Mouse (Mus musculus) forebrain, embryonic 14.5 days (tissue): ENCODE data around the gene Vps13d. TPM values are rescaled to one million over a fixed set of nuclear protein-coding genes. Genes with fewer than 3 reads are reported as not detected.
"Not testable (repeated sequence)": the region's sequence is repeated elsewhere in the genome, so short reads cannot be mapped to it uniquely, and the experiment has no call there.

Source experiments
- ATAC-seq: fragments of 200-750 bp; cut with Nextera tagmentation; 2 replicates; pipeline ENCODE4 v1.8.0; 2017; ENCODE audit warnings: mild to moderate bottlenecking, moderate library complexity
- DNase-seq: peaks from one replicate; pipeline ENCODE4 v3.0.0-alpha.2; 2015; ENCODE audit warnings: low spot score
- H3K27ac ChIP-seq: fragments of 300-500 bp; sonication (generic); 2 replicates; pipeline ENCODE4 v1.5.1; 2014; ENCODE audit warnings: low read depth, mild to moderate bottlenecking, control low read depth, low read length, moderate library complexity
- H3K27me3 ChIP-seq: fragments of 300-500 bp; sonication (generic); replicated peaks from 2 replicates; pipeline ENCODE4 v1.6.1; 2014; ENCODE audit warnings: low read length, control low read depth, mixed read lengths; ENCODE audit not compliant: control insufficient read depth, insufficient read depth
- H3K36me3 ChIP-seq: fragments of 300-500 bp; sonication (generic); 2 replicates; pipeline ENCODE4 v1.6.1; 2014; ENCODE audit warnings: low read length, control low read depth; ENCODE audit not compliant: control insufficient read depth, insufficient read depth
- H3K4me1 ChIP-seq: fragments of 300-500 bp; sonication (generic); 2 replicates; pipeline ENCODE4 v1.6.1; 2014; ENCODE audit warnings: antibody characterized with exemption, low read length, control low read depth; ENCODE audit not compliant: control insufficient read depth, insufficient read depth
- H3K4me2 ChIP-seq: fragments of 300-500 bp; sonication (generic); 2 replicates; pipeline ENCODE4 v1.6.1; 2014; ENCODE audit warnings: mild to moderate bottlenecking, control low read depth, low read length
- H3K4me3 ChIP-seq: fragments of 300-500 bp; sonication (generic); 2 replicates; pipeline ENCODE4 v1.5.1; 2014; ENCODE audit warnings: low read depth, low read length, control low read depth
- H3K9ac ChIP-seq: fragments of 300-500 bp; sonication (generic); 2 replicates; pipeline ENCODE4 v1.6.1; 2014; ENCODE audit warnings: mild to moderate bottlenecking, low read length, control low read depth, moderate library complexity
- H3K9me3 ChIP-seq: fragments of 300-500 bp; sonication (generic); replicated peaks from 2 replicates; pipeline ENCODE4 v1.6.1; 2016; ENCODE audit warnings: low read length, control low read depth, mixed read lengths; ENCODE audit not compliant: control insufficient read depth
- WGBS: fragments of 180-500 bp; shearing (Covaris S2); extraction: QIAGEN DNeasy Blood & Tissue Kit; methylation state at CpG from one replicate; pipeline ENCODE4 v1.1.7; 2014; 5-methylcytosine and 5-hydroxymethylcytosine counted together
- polyA plus RNA-seq: library from polyadenylated mRNA; unstranded; fragments of >200 nt; fragmentation: Nextera tagmentation; extraction: Ambion mirVana; gene quantifications from 2 replicates; pipeline ENCODE4 v1.2.1, GENCODE M21; 2014

The Vps13d gene
- polyA plus RNA-seq, 1 experiment from 2014 or later = 9.0 TPM

GRCm38 (mm10) chr4:145187619-145188018 is 7.2 kb downstream of the Vps13d start:
- 88% methylated on average over 2 of the region's 2 CpGs for WGBS

GRCm38 (mm10) chr4:145178918-145179549 is 15.8 kb downstream of the Vps13d start:
- H3K4me3 ChIP-seq = no peak overlapping the region
- WGBS = 96% methylated on average over 5 of the region's 5 CpGs
- H3K27me3 ChIP-seq = no peaks in the 10 kb centered on the region
- peaks cover 40% of the 10 kb centered on the region for H3K36me3 ChIP-seq
- ATAC-seq = no peak
- no peaks in the 10 kb centered on the region for H3K9me3 ChIP-seq
- no peak overlapping the region for H3K4me2 ChIP-seq
- no peak overlapping the region for H3K9ac ChIP-seq
- no peak for DNase-seq
- no peak overlapping the region for H3K27ac ChIP-seq
- H3K4me1 ChIP-seq = no peaks in the 10 kb centered on the region

More at GRCm38 (mm10) chr4:145187619-145188018, 7.2 kb downstream of the Vps13d start:
- no peak for DNase-seq
- ATAC-seq = no peak
- H3K36me3 ChIP-seq = peaks cover 37% of the 10 kb centered on the region; the same call in 1 of the 2 replicates
- no peak overlapping the region for H3K4me3 ChIP-seq
- no peaks in the 10 kb centered on the region for H3K9me3 ChIP-seq
- no peak overlapping the region for H3K9ac ChIP-seq
- no peaks in the 10 kb centered on the region for H3K27me3 ChIP-seq
- no peak overlapping the region for H3K4me2 ChIP-seq
- H3K4me1 ChIP-seq = no peaks in the 10 kb centered on the region
- H3K27ac ChIP-seq = no peak overlapping the region

GRCm38 (mm10) chr4:145165542-145165941 is 29.3 kb downstream of the Vps13d start:
- not testable (repeated sequence) for H3K27me3 ChIP-seq, H3K9me3 ChIP-seq, ATAC-seq, H3K4me3 ChIP-seq, H3K4me1 ChIP-seq, H3K27ac ChIP-seq, DNase-seq, H3K4me2 ChIP-seq, H3K9ac ChIP-seq
- WGBS = 87% methylated on average over 3 of the region's 3 CpGs
- H3K36me3 ChIP-seq = peaks cover 92% of the 10 kb centered on the region

- Histone ChIP-seq H3K9me3 (no peaks in the 10 kb centered on the region), H3K27me3 (no peaks in the 10 kb centered on the region), H3K4me2 (no peak overlapping the region), H3K4me1 (no peaks in the 10 kb centered on the region), H3K9ac (no peak overlapping the region), H3K27ac (no peak overlapping the region), H3K36me3 (peaks cover 91% of the 10 kb centered on the region), H3K4me3 (no peak overlapping the region)
- DNase-seq = no peak
- no peak for ATAC-seq
- 96% methylated on average over 4 of the region's 4 CpGs for WGBS
Measured at GRCm38 (mm10) chr4:145164111-145164510, 30.7 kb downstream of the Vps13d start.

- Histone ChIP-seq H3K27ac (no peak overlapping the region), H3K4me3 (no peak overlapping the region), H3K4me2 (no peak overlapping the region), H3K9ac (no peak overlapping the region), H3K27me3 (no peaks in the 10 kb centered on the region), H3K9me3 (no peaks in the 10 kb centered on the region), H3K4me1 (no peaks in the 10 kb centered on the region), H3K36me3 (peaks cover 90% of the 10 kb centered on the region)
- no peak for ATAC-seq
- 76% methylated on average over 1 of the region's 1 CpGs for WGBS
- DNase-seq = no peak
Measured at GRCm38 (mm10) chr4:145161243-145161642, 33.6 kb downstream of the Vps13d start.

GRCm38 (mm10) chr4:145155956-145156355 is 38.8 kb downstream of the Vps13d start:
- no peak overlapping the region for H3K4me3 ChIP-seq
- DNase-seq = peak; percentile 61
- no peak overlapping the region for H3K4me2 ChIP-seq
- no peaks in the 10 kb centered on the region for H3K4me1 ChIP-seq
- H3K27me3 ChIP-seq = no peaks in the 10 kb centered on the region
- peaks cover 80% of the 10 kb centered on the region for H3K36me3 ChIP-seq
- H3K9ac ChIP-seq = no peak overlapping the region
- 49% methylated on average over 8 of the region's 8 CpGs for WGBS
- no peak overlapping the region for H3K27ac ChIP-seq
- no peaks in the 10 kb centered on the region for H3K9me3 ChIP-seq
- peak; percentile 72; the same call in 1 of the 2 replicates for ATAC-seq

- H3K27me3 ChIP-seq = no peaks in the 10 kb centered on the region
- H3K36me3 ChIP-seq = peaks cover 64% of the 10 kb centered on the region
- no peak overlapping the region for H3K4me3 ChIP-seq
- DNase-seq = no peak
- no peak overlapping the region for H3K27ac ChIP-seq
- H3K9ac ChIP-seq = no peak overlapping the region
- no peak for ATAC-seq
- no peak overlapping the region for H3K4me2 ChIP-seq
- H3K4me1 ChIP-seq = 0 out of 2 replicates have a peak, but pooled peaks cover 3% of the 10 kb centered on the region
- WGBS = 76% methylated on average over 1 of the region's 1 CpGs
- no peaks in the 10 kb centered on the region for H3K9me3 ChIP-seq
Measured at GRCm38 (mm10) chr4:145151103-145151486, 43.7 kb downstream of the Vps13d start.

- no peak for ATAC-seq
- H3K9me3 ChIP-seq = no peaks in the 10 kb centered on the region
- peaks cover 62% of the 10 kb centered on the region for H3K36me3 ChIP-seq
- 45% methylated on average over 5 of the region's 5 CpGs for WGBS
- no peak for DNase-seq
- no peak overlapping the region for H3K9ac ChIP-seq
- H3K4me2 ChIP-seq = no peak overlapping the region
- no peak overlapping the region for H3K27ac ChIP-seq
- 0 out of 2 replicates have a peak, but pooled peaks cover 3% of the 10 kb centered on the region for H3K4me1 ChIP-seq
- no peaks in the 10 kb centered on the region for H3K27me3 ChIP-seq
- no peak overlapping the region for H3K4me3 ChIP-seq
Measured at GRCm38 (mm10) chr4:145150345-145151102, 44.3 kb downstream of the Vps13d start.
